Mouse (Mus musculus) intestine, postnatal 0 days (tissue): ENCODE results near the gene Tmem266. TPM values are rescaled to one million over a fixed set of nuclear protein-coding genes. Genes with fewer than 3 reads are reported as not detected.
A peak's percentile ranks its signal among the peaks of the same experiment; 100 is the strongest.

Experiments
- ATAC-seq: fragments of 200-750 bp; cut with Nextera tagmentation; 2 replicates; pipeline ENCODE4 v1.8.0; 2017; ENCODE audit warnings: mild to moderate bottlenecking, moderate TSS enrichment, moderate library complexity
- H3K27ac ChIP-seq: fragments of 300-500 bp; sonication (generic); 2 replicates; pipeline ENCODE4 v1.5.1; 2014; ENCODE audit warnings: mild to moderate bottlenecking, low read depth, low read length, moderate library complexity
- H3K27me3 ChIP-seq: fragments of 300-500 bp; sonication (generic); replicated peaks from 2 replicates; pipeline ENCODE4 v1.6.1; 2014; ENCODE audit warnings: low read length, mixed read lengths; ENCODE audit not compliant: control insufficient read depth, insufficient read depth
- H3K36me3 ChIP-seq: fragments of 300-500 bp; sonication (generic); 2 replicates; pipeline ENCODE4 v1.6.1; 2014; ENCODE audit warnings: mild to moderate bottlenecking, moderate library complexity; ENCODE audit not compliant: control insufficient read depth, insufficient read depth
- H3K4me1 ChIP-seq: fragments of 300-500 bp; sonication (generic); replicated peaks from 2 replicates; pipeline ENCODE4 v1.6.1; 2014; ENCODE audit warnings: antibody characterized with exemption, low read length, mixed read lengths; ENCODE audit not compliant: control insufficient read depth, insufficient read depth
- H3K4me2 ChIP-seq: fragments of 300-500 bp; sonication (generic); replicated peaks from 2 replicates; pipeline ENCODE4 v1.6.1; 2014; ENCODE audit warnings: low read depth, mild to moderate bottlenecking, moderate library complexity
- H3K4me3 ChIP-seq: fragments of 300-500 bp; sonication (generic); 2 replicates; pipeline ENCODE4 v1.5.1; 2014; ENCODE audit warnings: low read depth, low read length
- H3K9ac ChIP-seq: fragments of 300-500 bp; sonication (generic); 2 replicates; pipeline ENCODE4 v1.6.1; 2014; ENCODE audit warnings: mild to moderate bottlenecking, low read depth, low read length
- H3K9me3 ChIP-seq: fragments of 300-500 bp; sonication (generic); 2 replicates; pipeline ENCODE4 v1.6.1; 2016; ENCODE audit warnings: mixed run types; ENCODE audit not compliant: control insufficient read depth
- CTCF ChIP-seq: sonication (generic); IDR thresholded peaks from 2 replicates; pipeline ENCODE4 v1.5.1; 2016; ENCODE audit warnings: low read depth, mild to moderate bottlenecking, control low read depth, antibody characterized with exemption, moderate library complexity
- WGBS: fragments of 180-500 bp; shearing (Covaris S2); extraction: QIAGEN DNeasy Blood & Tissue Kit; methylation state at CpG from one replicate; pipeline ENCODE4 v1.1.7; 2014; 5-methylcytosine and 5-hydroxymethylcytosine counted together
- polyA plus RNA-seq: library from polyadenylated mRNA; unstranded; fragments of >200 nt; fragmentation: Nextera tagmentation; extraction: Ambion mirVana; gene quantifications from 2 replicates; pipeline ENCODE4 v1.2.1, GENCODE M21; 2015

The Tmem266 gene
- polyA plus RNA-seq, 1 experiment from 2014 or later = 0.21 TPM

DNA sequence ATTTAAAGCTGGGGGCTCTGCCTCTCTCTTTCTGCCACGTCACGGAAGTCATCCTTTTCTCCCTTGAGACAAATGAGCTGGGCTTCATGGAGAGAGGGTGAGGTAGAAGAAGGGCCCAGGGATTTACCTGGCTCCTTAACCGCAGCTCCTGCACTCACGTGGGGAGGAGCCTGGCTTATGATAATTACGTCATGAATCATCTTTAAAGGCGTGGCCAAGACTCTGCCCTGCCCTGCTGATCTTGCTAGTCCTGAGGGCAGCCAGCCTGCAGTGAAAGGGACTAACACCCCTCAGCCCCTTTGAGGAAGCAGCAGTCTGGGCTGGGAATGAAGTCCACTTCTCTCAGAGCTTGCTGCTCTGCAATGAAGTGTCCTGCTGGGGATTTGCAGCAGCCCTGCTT, 84.4 kb downstream of the Tmem266 start:
- Histone ChIP-seq H3K27me3 (no peaks in the 10 kb centered on the region), H3K9me3 (no peaks in the 10 kb centered on the region), H3K4me2 (peak overlapping the region; percentile 30; the same call in 1 of the 2 replicates), H3K27ac (no peak overlapping the region), H3K36me3 (no peaks in the 10 kb centered on the region), H3K4me3 (no peak overlapping the region), H3K4me1 (0 out of 2 replicates have a peak, but pooled peaks cover 4% of the 10 kb centered on the region), H3K9ac (no peak overlapping the region)
- peak; percentile 62 for ATAC-seq
- no peak for TF ChIP-seq CTCF
- WGBS = 37% methylated on average over 6 of the region's 6 CpGs

DNA sequence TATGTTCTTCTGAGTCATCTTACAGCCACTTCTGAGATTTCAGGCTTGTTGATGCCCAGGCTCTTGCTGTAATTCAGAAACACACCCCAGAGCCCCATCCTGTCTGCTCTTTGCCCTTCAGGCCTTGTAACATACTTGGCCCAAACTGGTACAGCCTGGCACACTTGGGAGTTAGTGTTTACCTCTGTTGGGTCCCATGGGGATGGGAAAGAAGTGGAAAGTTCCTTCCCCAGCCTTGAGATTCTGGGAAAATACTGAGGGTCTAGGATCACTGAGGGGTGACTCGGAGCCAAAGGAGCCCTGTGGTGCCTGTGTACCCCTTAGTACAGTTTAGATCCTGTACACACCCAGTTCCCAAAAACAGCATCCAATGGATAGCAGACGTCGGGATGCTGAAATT, 95.1 kb downstream of the Tmem266 start:
- 88% methylated on average over 3 of the region's 3 CpGs for WGBS
- H3K36me3 ChIP-seq = no peaks in the 10 kb centered on the region
- peaks cover 9% of the 10 kb centered on the region; the same call in 1 of the 2 replicates for H3K4me1 ChIP-seq
- ATAC-seq = no peak
- no peak overlapping the region for H3K9ac ChIP-seq
- no peak for TF ChIP-seq CTCF
- no peak overlapping the region for H3K4me3 ChIP-seq
- H3K27ac ChIP-seq = no peak overlapping the region
- H3K9me3 ChIP-seq = no peaks in the 10 kb centered on the region
- H3K4me2 ChIP-seq = no peak overlapping the region
- H3K27me3 ChIP-seq = no peaks in the 10 kb centered on the region

DNA sequence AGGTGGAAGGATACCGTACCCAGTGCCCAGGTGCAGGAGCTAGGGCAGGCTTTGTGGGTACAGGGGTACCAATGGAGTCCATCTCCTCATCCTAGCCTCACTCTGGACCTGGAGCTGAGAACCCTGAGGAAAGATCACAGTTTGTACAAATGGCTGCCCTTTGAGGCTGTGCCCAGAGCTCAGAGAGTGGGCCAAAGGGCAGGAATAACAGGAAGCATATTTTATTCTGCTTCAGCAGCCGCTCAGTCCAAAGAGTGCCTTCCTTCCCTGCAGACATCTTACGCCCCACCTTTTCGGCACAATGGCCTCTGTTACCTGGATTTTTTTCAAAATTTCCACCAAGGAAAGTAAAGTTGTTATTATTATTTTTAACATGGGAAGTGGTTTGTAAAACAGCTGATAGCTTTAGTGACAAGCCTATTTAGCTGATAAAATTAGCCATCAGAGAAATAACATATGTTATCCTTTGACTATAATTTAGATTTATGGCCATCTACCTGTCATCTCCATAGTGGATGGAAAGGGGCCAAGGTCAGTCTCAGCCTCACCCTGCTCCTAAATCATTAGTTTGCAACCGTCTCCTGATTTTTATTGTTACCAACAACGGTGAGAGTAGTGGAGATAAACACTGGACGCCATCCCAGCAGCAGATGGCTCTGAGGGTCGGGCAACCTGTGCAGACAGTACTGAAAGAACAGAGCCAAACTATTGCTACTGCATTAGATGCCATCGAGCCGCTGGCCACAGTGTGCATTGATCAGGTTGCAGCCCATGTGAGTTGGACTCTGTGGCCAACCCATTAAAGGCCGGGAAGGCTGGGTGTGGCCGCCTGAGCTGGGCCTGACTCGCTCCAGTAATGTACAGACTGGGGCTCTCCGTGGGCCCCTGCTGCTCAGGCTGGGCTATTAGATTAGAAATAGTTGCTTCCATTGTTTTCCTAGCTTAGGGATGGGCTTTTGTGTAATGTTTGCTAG, 97.0 kb downstream of the Tmem266 start:
- ATAC-seq = peak; percentile 82
- no peaks in the 10 kb centered on the region for H3K36me3 ChIP-seq
- H3K9me3 ChIP-seq = no peaks in the 10 kb centered on the region
- no peaks in the 10 kb centered on the region for H3K27me3 ChIP-seq
- TF ChIP-seq CTCF = no peak
- 33% methylated on average over 14 of the region's 14 CpGs for WGBS
- H3K4me2 ChIP-seq = peak overlapping the region; percentile 25; the same call in 1 of the 2 replicates
- H3K4me3 ChIP-seq = no peak overlapping the region
- H3K9ac ChIP-seq = no peak overlapping the region
- H3K27ac ChIP-seq = peak overlapping the region; percentile 64
- peaks cover 10% of the 10 kb centered on the region; the same call in 1 of the 2 replicates for H3K4me1 ChIP-seq

DNA sequence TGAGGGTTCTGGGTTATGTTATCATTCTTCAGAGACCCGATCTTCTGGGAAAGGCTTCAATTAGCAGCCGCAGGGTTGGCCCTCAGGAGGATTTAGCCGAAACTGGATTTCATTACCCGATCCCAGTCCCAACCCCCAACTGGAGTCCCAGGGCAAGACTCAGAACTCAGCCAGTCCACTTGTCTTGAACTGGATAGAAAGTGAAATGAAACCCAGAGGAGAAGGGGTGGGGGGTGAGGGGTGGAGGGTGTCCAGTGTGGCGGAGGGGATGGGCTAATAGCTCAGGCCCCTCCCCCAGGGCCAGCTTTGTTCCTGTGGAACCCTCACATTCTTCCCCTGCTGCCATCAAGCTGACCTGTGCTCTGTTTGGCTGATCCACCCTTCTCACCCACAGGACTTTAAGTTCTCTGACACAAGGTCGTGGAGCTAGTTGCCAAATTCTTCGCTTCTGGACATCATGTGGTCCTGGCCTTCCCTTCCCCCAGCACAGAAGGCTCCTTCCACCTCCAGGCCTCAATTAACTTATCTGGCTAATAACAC, 98.6 kb downstream of the Tmem266 start:
- no peak for ATAC-seq
- Histone ChIP-seq H3K4me1 (peaks cover 14% of the 10 kb centered on the region; the same call in 1 of the 2 replicates), H3K27ac (no peak overlapping the region), H3K9ac (no peak overlapping the region), H3K4me2 (no peak overlapping the region), H3K4me3 (no peak overlapping the region), H3K36me3 (no peaks in the 10 kb centered on the region), H3K9me3 (no peaks in the 10 kb centered on the region), H3K27me3 (no peaks in the 10 kb centered on the region)
- WGBS = 74% methylated on average over 7 of the region's 7 CpGs
- TF ChIP-seq CTCF = no peak

DNA sequence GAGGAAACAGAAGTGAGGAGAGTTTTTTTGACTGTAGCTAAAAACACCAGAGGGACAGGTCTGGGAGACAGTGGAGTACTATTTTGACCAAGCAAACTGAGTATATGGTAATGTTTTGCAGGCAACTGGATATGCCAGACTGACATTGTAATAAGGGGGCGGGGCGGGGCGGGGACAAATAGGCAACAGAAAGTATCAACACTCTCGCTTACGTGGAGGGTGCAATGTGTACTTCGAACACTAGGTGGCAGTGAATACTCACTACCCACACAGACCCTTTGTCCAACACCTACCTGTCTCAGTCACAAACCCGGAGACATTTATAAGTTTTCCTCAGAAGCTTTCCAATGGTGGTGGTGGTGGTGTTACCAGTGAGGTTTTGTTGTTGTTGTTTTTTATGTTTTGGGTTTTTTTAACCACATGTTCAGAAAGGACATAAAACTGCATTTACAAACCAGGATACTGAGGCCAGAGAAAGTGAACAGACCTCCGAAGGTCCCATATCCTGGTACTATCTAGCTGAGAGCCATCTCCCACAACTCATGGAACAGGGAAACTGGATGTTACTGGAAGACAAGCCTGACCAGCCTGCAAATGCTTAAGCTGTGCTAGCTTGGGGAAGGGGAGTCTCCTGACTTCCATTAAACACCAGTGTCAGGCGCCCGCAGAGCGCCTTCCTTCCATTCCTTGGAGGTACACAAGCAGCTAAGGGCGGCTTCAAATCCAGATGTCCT, 102.7 kb downstream of the Tmem266 start:
- Histone ChIP-seq H3K27ac (no peak overlapping the region), H3K4me1 (peaks cover 10% of the 10 kb centered on the region; the same call in 1 of the 2 replicates), H3K36me3 (no peaks in the 10 kb centered on the region), H3K9ac (no peak overlapping the region), H3K9me3 (no peaks in the 10 kb centered on the region), H3K27me3 (no peaks in the 10 kb centered on the region), H3K4me3 (0 out of 2 replicates have a peak overlapping the region, but pooled peaks have one; percentile 18), H3K4me2 (peak overlapping the region; percentile 56)
- TF ChIP-seq CTCF = peak; percentile 89
- 29% methylated on average over 12 of the region's 12 CpGs for WGBS
- peak; percentile 59 for ATAC-seq

DNA sequence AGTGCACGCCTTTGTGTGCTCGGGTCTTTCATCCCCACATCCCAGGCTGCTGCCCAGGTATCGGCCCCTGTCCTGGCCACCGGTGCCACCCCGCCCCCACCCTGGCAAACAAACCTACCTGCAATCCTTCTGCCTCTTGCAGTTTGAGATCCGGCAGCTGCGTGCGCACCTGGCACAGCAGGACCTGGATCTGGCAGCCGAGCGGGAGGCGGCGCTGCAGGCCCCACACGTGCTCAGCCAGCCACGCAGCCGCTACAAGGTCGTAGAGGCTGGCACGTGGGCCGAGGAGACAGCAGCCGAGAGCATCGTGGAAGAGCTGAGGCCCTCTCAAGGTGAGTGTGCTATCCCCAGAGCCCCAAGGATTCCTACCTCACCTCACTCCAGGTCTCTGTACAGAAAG, 103.4 kb downstream of the Tmem266 start:
- Histone ChIP-seq H3K9ac (no peak overlapping the region), H3K4me3 (0 out of 2 replicates have a peak overlapping the region, but pooled peaks have one; percentile 18), H3K4me2 (peak overlapping the region; percentile 56), H3K9me3 (no peaks in the 10 kb centered on the region), H3K27ac (no peak overlapping the region), H3K27me3 (no peaks in the 10 kb centered on the region), H3K4me1 (0 out of 2 replicates have a peak, but pooled peaks cover 7% of the 10 kb centered on the region), H3K36me3 (no peaks in the 10 kb centered on the region)
- 15% methylated on average over 20 of the region's 20 CpGs for WGBS
- peak; percentile 74 for TF ChIP-seq CTCF
- peak; percentile 58 for ATAC-seq
